Mouse (Mus musculus): ENCODE measurements around the gene Gabrb3. TPM values are rescaled to one million over a fixed set of nuclear protein-coding genes. Genes with fewer than 3 reads are reported as not detected.
A peak's percentile ranks its signal among the peaks of the same experiment; 100 is the strongest.

Gabrb3 gene
- polyA plus RNA-seq (2015; fragmentation: Nextera tagmentation; extraction: Ambion mirVana): 0.36 and 0.59 TPM in 2 replicates

- Histone ChIP-seq H3K4me3 (ENCODE audit: low read length) (no peak within 1 kb of the TSS), H3K9ac (ENCODE audit: low read length) (no peak within 1 kb of the TSS), H3K27me3 (ENCODE audit: control insufficient read depth, insufficient read depth, low read depth, low read length) (no peaks in the 10 kb centered on the region), H3K9me3 (ENCODE audit: control insufficient read depth, low read length) (no peaks in the 10 kb centered on the region), H3K36me3 (ENCODE audit: control insufficient read depth, insufficient read depth, low read length) (no peaks in the 10 kb centered on the region), H3K27ac (ENCODE audit: low read length) (no peak within 1 kb of the TSS), H3K4me2 (ENCODE audit: low read depth, low read length) (no peak within 1 kb of the TSS), H3K4me1 (replicated peaks; ENCODE audit: control insufficient read depth, insufficient read depth, low read length) (no peaks in the 10 kb centered on the region)
- 54% methylated on average over 2 of the region's 2 CpGs for WGBS
- no peak for ATAC-seq (ENCODE audit: low read depth)
Observed at GRCm38 (mm10) chr7:57419392-57419791, at the start of gene Gabrb3. Gene Gabrb3 (plus strand): TSS chr7:57419692.

DNA sequence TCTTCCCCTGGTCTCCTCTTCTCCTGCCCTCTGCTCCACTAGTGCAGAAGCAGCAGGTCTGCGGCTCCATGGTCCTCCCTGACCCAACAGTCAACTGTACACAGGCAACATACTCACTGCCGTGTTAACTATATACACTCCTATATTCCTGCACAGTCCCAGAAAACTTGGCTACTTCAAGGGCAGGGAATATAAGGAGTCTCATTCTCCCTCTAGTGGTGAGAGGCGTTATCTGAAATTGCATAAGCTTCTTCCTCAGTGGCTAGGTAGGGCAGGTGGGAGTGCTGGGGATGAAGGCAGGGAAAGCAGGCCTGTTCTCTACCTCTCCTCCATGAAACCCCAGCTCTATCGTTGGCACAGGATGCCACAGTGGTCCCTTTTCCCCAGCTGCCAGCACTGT is 35.4 kb upstream of the Gabrb3 start:
- no peaks in the 10 kb centered on the region for H3K36me3 ChIP-seq (ENCODE audit: control insufficient read depth, insufficient read depth, low read length)
- H3K9ac ChIP-seq (ENCODE audit: low read length): no peak overlapping the region
- ATAC-seq (ENCODE audit: low read depth): peak; percentile 36
- H3K27me3 ChIP-seq (ENCODE audit: control insufficient read depth, insufficient read depth, low read depth, low read length): peaks cover 18% of the 10 kb centered on the region
- peaks cover 6% of the 10 kb centered on the region; the same call in 1 of the 2 replicates for H3K4me1 ChIP-seq (replicated peaks; ENCODE audit: control insufficient read depth, insufficient read depth, low read length)
- H3K9me3 ChIP-seq (ENCODE audit: control insufficient read depth, low read length): no peaks in the 10 kb centered on the region
- no peak overlapping the region for H3K4me3 ChIP-seq (ENCODE audit: low read length)
- WGBS: 19% methylated on average over 4 of the region's 4 CpGs
- H3K27ac ChIP-seq (ENCODE audit: low read length): no peak overlapping the region
- H3K4me2 ChIP-seq (ENCODE audit: low read depth, low read length): no peak overlapping the region

- no peaks in the 10 kb centered on the region for H3K9me3 ChIP-seq (ENCODE audit: control insufficient read depth, low read length)
- peak within 1 kb of the TSS; percentile 81 for H3K4me2 ChIP-seq (ENCODE audit: low read depth, low read length)
- peaks cover 18% of the 10 kb centered on the region for H3K27me3 ChIP-seq (ENCODE audit: control insufficient read depth, insufficient read depth, low read depth, low read length)
- peak within 1 kb of the TSS; percentile 51 for H3K4me3 ChIP-seq (ENCODE audit: low read length)
- WGBS: under 1% methylated on average over 45 of the region's 71 CpGs
- no peaks in the 10 kb centered on the region for H3K36me3 ChIP-seq (ENCODE audit: control insufficient read depth, insufficient read depth, low read length)
- no peak within 1 kb of the TSS for H3K27ac ChIP-seq (ENCODE audit: low read length)
- ATAC-seq (ENCODE audit: low read depth): peak; percentile 41; the same call in 1 of the 2 replicates
- H3K9ac ChIP-seq (ENCODE audit: low read length): peak within 1 kb of the TSS; percentile 24; the same call in 1 of the 2 replicates
- H3K4me1 ChIP-seq (replicated peaks; ENCODE audit: control insufficient read depth, insufficient read depth, low read length): peaks cover 6% of the 10 kb centered on the region; the same call in 1 of the 2 replicates
Observed at GRCm38 (mm10) chr7:57386517-57387340, 32.8 kb upstream of the Gabrb3 start, which contains the start of gene Gabrg3. Gene Gabrg3 (minus strand): TSS chr7:57387188.

DNA sequence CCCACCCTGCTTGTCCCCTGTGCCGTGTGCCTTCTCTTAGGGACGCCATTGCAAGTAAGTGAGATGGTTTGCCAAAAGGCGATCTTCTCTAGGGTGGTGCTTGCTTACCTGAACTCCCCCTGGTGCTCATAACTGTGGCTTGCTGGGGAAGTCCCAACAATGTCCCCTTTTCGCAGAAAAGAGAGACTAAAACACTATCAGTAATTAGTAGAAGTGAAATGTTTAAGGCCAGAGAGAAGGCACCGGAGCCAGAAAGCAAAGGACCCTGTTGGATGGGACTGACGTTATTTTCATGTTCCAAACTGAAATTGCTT is 32.2 kb upstream of the Gabrb3 start:
- Histone ChIP-seq H3K9me3 (ENCODE audit: control insufficient read depth, low read length) (no peaks in the 10 kb centered on the region), H3K9ac (ENCODE audit: low read length) (no peak overlapping the region), H3K4me2 (ENCODE audit: low read depth, low read length) (peak overlapping the region; percentile 81), H3K27me3 (ENCODE audit: control insufficient read depth, insufficient read depth, low read depth, low read length) (peaks cover 18% of the 10 kb centered on the region), H3K27ac (ENCODE audit: low read length) (no peak overlapping the region), H3K4me3 (ENCODE audit: low read length) (peak overlapping the region; percentile 51), H3K4me1 (replicated peaks; ENCODE audit: control insufficient read depth, insufficient read depth, low read length) (peaks cover 6% of the 10 kb centered on the region; the same call in 1 of the 2 replicates), H3K36me3 (ENCODE audit: control insufficient read depth, insufficient read depth, low read length) (no peaks in the 10 kb centered on the region)
- no peak for ATAC-seq (ENCODE audit: low read depth)
- WGBS: 23% methylated on average over 6 of the region's 6 CpGs

DNA sequence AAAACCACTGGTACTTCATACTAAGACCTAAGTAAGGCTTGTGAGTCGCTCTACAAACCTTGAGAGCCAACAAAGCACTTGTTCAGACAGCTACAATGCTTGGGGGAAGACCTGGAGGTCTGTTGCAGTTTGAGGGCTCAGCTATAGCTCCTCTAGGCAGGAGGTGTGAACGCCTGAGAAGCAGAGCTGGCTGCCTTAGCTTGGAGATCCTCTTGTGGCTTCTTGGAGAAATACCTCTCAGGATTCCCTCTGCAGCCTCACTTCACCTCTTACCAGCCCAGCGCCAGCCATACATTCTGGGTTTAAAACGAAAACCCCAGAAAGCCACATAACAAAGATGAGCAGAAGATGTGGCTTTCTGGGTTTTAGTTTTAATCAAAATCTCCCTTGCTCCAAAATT is 29.4 kb upstream of the Gabrb3 start:
- no peak for ATAC-seq (ENCODE audit: low read depth)
- H3K36me3 ChIP-seq (ENCODE audit: control insufficient read depth, insufficient read depth, low read length): no peaks in the 10 kb centered on the region
- H3K4me2 ChIP-seq (ENCODE audit: low read depth, low read length): no peak overlapping the region
- H3K4me3 ChIP-seq (ENCODE audit: low read length): no peak overlapping the region
- H3K27me3 ChIP-seq (ENCODE audit: control insufficient read depth, insufficient read depth, low read depth, low read length): peaks cover 18% of the 10 kb centered on the region
- 28% methylated on average over 4 of the region's 4 CpGs for WGBS
- no peaks in the 10 kb centered on the region for H3K9me3 ChIP-seq (ENCODE audit: control insufficient read depth, low read length)
- no peak overlapping the region for H3K27ac ChIP-seq (ENCODE audit: low read length)
- H3K9ac ChIP-seq (ENCODE audit: low read length): no peak overlapping the region
- peaks cover 6% of the 10 kb centered on the region; the same call in 1 of the 2 replicates for H3K4me1 ChIP-seq (replicated peaks; ENCODE audit: control insufficient read depth, insufficient read depth, low read length)

DNA sequence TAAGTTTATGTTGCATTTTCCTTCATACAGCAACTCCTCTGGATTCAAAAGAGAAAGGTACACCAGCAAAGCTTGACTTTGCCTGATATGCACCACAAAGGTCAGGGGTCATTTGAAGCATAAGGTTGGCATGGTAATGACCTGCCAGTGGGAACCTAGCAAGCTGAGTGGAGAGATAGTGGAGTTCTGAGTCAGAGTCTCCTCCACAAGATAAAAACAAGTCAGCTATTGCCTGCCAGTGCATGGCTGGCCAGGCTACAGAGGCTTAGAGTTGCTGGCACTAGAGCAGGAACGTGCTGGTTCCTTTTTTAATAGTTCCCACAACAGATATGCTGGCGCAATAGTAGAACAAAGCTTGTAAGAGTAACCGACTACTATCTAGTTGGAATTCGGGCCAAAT is 25.9 kb upstream of the Gabrb3 start:
- Histone ChIP-seq H3K4me2 (ENCODE audit: low read depth, low read length) (no peak overlapping the region), H3K36me3 (ENCODE audit: control insufficient read depth, insufficient read depth, low read length) (no peaks in the 10 kb centered on the region), H3K27ac (ENCODE audit: low read length) (no peak overlapping the region), H3K4me3 (ENCODE audit: low read length) (no peak overlapping the region), H3K9me3 (ENCODE audit: control insufficient read depth, low read length) (no peaks in the 10 kb centered on the region), H3K27me3 (ENCODE audit: control insufficient read depth, insufficient read depth, low read depth, low read length) (no peaks in the 10 kb centered on the region), H3K4me1 (replicated peaks; ENCODE audit: control insufficient read depth, insufficient read depth, low read length) (no peaks in the 10 kb centered on the region), H3K9ac (ENCODE audit: low read length) (no peak overlapping the region)
- 75% methylated on average over 4 of the region's 4 CpGs for WGBS
- ATAC-seq (ENCODE audit: low read depth): no peak

DNA sequence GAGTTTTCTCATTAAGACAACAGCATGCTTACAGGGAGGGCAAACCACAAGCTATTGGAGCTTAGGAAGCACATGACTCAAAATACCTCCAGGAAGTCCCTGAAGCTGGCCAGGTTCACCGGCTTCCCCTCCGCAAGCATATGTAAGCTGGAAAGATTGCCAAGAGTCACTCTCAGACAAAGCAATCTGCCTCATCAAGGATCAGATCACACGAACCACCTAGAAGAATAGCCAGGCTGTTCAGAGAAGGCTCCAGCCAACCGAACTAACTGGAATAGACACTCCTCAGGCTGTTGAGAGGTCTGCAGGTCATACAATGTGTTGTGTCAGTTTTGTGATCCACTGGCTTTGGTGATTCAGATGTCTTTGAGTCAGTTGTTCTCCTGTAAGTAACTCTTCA is 8.3 kb upstream of the Gabrb3 start:
- H3K4me2 ChIP-seq (ENCODE audit: low read depth, low read length): no peak overlapping the region
- no peaks in the 10 kb centered on the region for H3K36me3 ChIP-seq (ENCODE audit: control insufficient read depth, insufficient read depth, low read length)
- no peaks in the 10 kb centered on the region for H3K4me1 ChIP-seq (replicated peaks; ENCODE audit: control insufficient read depth, insufficient read depth, low read length)
- H3K9me3 ChIP-seq (ENCODE audit: control insufficient read depth, low read length): no peaks in the 10 kb centered on the region
- no peak overlapping the region for H3K27ac ChIP-seq (ENCODE audit: low read length)
- no peaks in the 10 kb centered on the region for H3K27me3 ChIP-seq (ENCODE audit: control insufficient read depth, insufficient read depth, low read depth, low read length)
- no peak for ATAC-seq (ENCODE audit: low read depth)
- H3K4me3 ChIP-seq (ENCODE audit: low read length): no peak overlapping the region
- H3K9ac ChIP-seq (ENCODE audit: low read length): no peak overlapping the region
- WGBS: 68% methylated on average over 4 of the region's 4 CpGs

- no peak overlapping the region for H3K9ac ChIP-seq (ENCODE audit: low read length)
Observed at GRCm38 (mm10) chr7:57412896-57413295, 6.6 kb upstream of the Gabrb3 start.

GRCm38 (mm10) chr7:57421044-57421443 is 1.6 kb downstream of the Gabrb3 start:
- no peak for ATAC-seq (ENCODE audit: low read depth)
- Histone ChIP-seq H3K4me1 (replicated peaks; ENCODE audit: control insufficient read depth, insufficient read depth, low read length) (no peaks in the 10 kb centered on the region), H3K4me3 (ENCODE audit: low read length) (no peak overlapping the region), H3K27ac (ENCODE audit: low read length) (no peak overlapping the region), H3K27me3 (ENCODE audit: control insufficient read depth, insufficient read depth, low read depth, low read length) (no peaks in the 10 kb centered on the region), H3K9me3 (ENCODE audit: control insufficient read depth, low read length) (no peaks in the 10 kb centered on the region), H3K9ac (ENCODE audit: low read length) (no peak overlapping the region), H3K4me2 (ENCODE audit: low read depth, low read length) (no peak overlapping the region), H3K36me3 (ENCODE audit: control insufficient read depth, insufficient read depth, low read length) (no peaks in the 10 kb centered on the region)
- 57% methylated on average over 1 of the region's 1 CpGs for WGBS

More at GRCm38 (mm10) chr7:57412896-57413295, 6.6 kb upstream of the Gabrb3 start:
- Histone ChIP-seq H3K4me3 (ENCODE audit: low read length) (no peak overlapping the region), H3K4me2 (ENCODE audit: low read depth, low read length) (no peak overlapping the region), H3K9me3 (ENCODE audit: control insufficient read depth, low read length) (no peaks in the 10 kb centered on the region), H3K27me3 (ENCODE audit: control insufficient read depth, insufficient read depth, low read depth, low read length) (no peaks in the 10 kb centered on the region), H3K27ac (ENCODE audit: low read length) (no peak overlapping the region), H3K36me3 (ENCODE audit: control insufficient read depth, insufficient read depth, low read length) (no peaks in the 10 kb centered on the region), H3K4me1 (replicated peaks; ENCODE audit: control insufficient read depth, insufficient read depth, low read length) (no peaks in the 10 kb centered on the region)
- 22% methylated on average over 1 of the region's 1 CpGs for WGBS
- no peak for ATAC-seq (ENCODE audit: low read depth)

Measured in lung, embryonic 16.5 days (tissue).